Mouse (Mus musculus): ENCODE results near the gene Kcna2.

Gene Kcna2

DNA sequence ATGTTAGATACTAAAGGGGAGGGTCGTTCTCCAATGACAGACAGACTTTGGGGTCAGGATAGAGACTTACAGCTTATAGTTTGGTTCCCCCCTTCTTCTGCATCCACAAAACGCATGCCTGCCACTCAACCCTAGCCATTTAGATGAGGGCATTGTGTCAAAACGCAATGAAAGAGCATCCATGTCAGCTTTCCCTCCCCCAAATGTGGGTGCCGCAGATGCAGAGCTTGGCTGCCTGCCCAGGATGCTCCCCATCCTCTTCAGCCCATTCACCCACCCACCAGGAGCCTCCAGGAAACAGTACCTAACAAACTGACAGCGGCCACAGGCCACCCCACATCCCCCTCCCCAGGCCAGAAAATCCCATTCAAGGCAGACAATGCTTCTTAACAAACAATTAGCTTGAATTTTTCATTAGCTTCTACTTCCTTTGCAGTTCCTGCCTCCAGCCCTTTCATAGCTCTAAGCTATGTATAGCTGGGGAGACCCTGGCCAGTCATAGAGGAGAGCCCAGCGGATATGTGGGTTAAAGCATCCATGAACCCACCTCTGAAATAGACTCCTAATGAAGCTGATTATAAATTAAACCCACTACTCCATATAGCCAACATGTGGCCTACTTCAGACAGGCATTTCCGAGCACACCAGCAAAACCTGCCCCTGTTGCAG, 50.1 kb downstream of the Kcna2 start:
- DNase-seq (ENCODE audit: low spot score): no peak

DNA sequence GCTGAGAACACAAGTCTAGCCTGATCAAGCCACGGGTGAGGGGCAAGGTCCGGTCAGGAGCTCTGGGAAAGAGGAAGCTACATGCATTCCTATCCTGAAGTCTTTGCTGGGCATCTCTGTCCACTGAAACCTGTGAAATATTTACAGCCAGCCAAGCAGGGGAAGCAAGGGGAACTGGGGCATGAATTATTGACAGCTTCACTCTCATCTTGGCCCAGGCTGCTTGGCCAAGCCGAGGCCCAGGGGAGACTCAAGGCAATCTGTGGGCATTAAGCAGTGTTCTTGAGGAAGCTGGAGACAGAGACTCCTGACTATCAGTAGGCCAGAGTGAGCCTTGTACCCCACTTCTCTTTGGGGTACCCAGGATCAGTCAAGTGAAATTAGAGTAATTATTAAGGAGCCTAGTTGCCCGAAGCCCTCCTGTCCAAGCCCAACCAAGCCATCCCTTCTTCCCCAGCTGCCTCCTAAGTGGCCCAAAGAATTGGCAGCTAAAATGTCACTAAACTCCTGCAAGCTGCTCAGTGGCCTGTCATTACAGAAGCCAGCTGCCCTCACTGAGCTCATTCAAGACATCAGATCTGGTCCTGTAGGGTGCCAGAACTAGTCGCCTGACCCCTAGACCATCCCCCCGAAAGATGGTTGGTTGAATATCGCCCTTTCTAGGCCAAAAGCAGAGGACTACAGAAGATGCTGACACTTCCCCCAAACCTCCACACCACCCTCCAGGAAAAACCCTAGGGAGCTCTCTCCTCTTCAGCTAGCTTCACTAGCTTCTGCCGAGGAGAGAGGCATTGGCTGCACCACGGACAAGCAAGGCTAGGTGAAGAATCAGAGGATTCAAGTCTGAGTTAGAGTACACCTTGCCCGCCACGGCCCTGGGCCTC, 53.1 kb downstream of the Kcna2 start:
- DNase-seq (ENCODE audit: low spot score): no peak

DNA sequence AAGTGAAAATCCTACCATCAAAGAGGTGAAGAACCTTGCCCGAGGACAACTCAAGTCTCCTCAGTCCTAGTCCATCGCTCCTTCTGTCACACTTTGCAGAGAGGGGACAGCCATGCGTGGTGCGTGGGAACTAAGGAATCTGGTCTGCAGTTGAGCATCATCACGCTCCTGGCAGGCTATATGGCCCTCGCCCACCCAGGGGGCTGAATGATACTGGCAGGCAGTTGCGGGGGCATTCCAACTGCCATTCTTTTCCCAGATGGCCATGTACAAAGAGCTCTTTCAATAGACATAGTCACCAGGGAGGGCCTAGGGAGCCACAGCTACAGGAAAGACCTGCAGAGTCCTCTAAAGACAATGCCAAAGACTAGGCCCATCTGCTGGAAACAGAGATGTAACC, 57.9 kb downstream of the Kcna2 start:
- DNase-seq (ENCODE audit: low spot score): no peak

DNA sequence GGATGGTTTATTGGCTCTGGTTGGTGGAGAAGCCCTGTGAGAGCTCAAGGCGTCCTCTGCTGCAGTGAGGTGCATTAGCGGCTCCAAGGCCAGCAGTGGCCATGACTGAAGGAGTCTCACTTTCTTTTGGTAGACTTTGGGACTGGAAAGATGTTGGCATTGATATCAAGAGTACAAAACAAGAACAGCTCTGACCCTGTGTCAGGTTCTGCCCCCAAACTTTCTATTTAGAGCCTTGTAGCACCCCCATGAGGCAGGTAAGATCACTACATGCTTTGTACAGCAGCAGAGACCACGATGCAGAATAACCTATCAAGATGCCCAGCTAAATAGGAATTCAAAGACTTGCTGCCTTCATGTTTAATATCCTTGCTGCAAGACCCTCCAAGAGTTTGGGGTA, 58.5 kb downstream of the Kcna2 start:
- DNase-seq (ENCODE audit: low spot score): no peak

DNA sequence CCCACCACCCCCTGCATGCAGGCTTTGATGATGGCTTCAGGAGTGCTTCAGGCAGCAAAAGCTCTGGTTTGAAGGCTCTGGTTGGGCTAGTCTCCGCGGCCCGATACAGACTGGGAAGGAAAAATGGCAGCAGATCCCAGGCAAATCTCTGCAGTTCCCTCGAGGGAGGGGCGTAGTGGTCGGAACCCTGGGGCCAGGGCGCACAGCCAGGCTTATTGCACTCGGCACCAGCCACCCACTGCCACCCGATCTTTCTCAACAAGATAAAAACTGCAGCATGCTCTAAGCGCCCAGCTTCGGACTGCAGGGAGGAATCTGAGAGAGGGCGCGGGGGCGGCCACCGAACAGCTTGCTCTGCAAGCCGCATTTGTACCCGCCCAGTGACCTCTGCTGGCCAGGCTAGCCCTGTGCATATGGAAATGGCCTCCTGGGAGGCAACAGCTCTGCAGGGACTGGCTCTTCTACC, 58.9 kb downstream of the Kcna2 start:
- no peak for DNase-seq (ENCODE audit: low spot score)

DNA sequence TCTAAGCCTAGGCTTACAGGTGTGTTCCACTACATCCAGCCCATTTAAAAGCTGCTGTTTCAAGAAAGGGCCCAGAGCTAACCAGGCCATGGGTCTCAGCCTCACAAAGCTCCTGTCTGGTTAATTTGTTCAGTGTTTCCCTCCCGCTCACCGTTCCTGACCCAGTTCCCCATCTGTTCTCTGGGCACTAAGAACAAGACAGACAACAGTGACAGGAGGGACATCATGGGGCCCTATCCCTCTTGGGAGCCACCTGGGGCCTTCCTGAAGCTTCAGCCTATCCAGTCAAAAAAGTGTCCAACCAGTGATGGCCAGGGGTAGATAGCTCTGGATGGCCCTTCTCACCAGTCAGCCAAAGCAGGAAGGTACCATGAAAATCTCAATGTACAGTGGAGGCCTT, 61.8 kb downstream of the Kcna2 start:
- no peak for DNase-seq (ENCODE audit: low spot score)
